14 mouse cellular contexts compared by ENCODE assay signal in genomic region chr1:59566926-59567325, GRCm38 (mm10). TPM values are rescaled to one million over a fixed set of nuclear protein-coding genes. Genes with fewer than 3 reads are reported as not detected.
DNase-seq lines count a peak whose midpoint lies in the region; ATAC-seq and TF ChIP-seq lines count a peak whose summit lies in the region.
"Had no signal": no experiment of that assay in that cellular context is flagged by ENCODE, and none has a peak within 500 bp of the region (broad histone marks: within the 10 kb centered on the region; RNA-seq: fewer than 3 reads in every experiment).

No protein-coding gene starts in this region.

- H3K4me2 ChIP-seq in forebrain, postnatal 0 days (ENCODE audit: low read depth), result no peak overlapping the region
- peak overlapping the region; percentile 46 for H3K4me2 ChIP-seq in myocyte (ENCODE audit: low read depth)
- no peak overlapping the region for H3K4me2 ChIP-seq in lung, postnatal 0 days (replicated peaks; ENCODE audit: low read depth, low read length)
- no peak overlapping the region for H3K4me2 ChIP-seq in kidney, embryonic 16.5 days (replicated peaks; ENCODE audit: low read depth, low read length)
- H3K4me2 ChIP-seq: hindbrain, embryonic 14.5 days; liver, embryonic 15.5 days had no signal

- H3K36me3 ChIP-seq in forebrain, postnatal 0 days (ENCODE audit: insufficient read depth), result no peaks in the 10 kb centered on the region
- no peaks in the 10 kb centered on the region for H3K36me3 ChIP-seq in myocyte (ENCODE audit: control insufficient read depth, insufficient read depth)
- no peaks in the 10 kb centered on the region for H3K36me3 ChIP-seq in lung, postnatal 0 days (ENCODE audit: insufficient read depth, low read length)
- no peaks in the 10 kb centered on the region for H3K36me3 ChIP-seq in kidney, embryonic 16.5 days (ENCODE audit: insufficient read depth, low read length)
- H3K36me3 ChIP-seq: liver, embryonic 15.5 days had no signal

- TF ChIP-seq POLR2A in cerebellum, adult 2 months (IDR thresholded peaks at IDR 0.05; ENCODE audit: borderline replicate concordance, insufficient read depth, low read length), result no peak; the same call in 1 of the 2 replicates
- no peak for TF ChIP-seq POLR2A in myocyte (IDR thresholded peaks at IDR 0.05; ENCODE audit: insufficient read length, low read depth)
- no peak for TF ChIP-seq POLR2A in lung, adult 2 months (IDR thresholded peaks at IDR 0.05; ENCODE audit: borderline replicate concordance, extremely low read depth, low read depth, low read length)

- H3K4me1 ChIP-seq in cerebellum, adult 2 months (ENCODE audit: control insufficient read depth, insufficient read depth, low read length), result peaks cover 23% of the 10 kb centered on the region
- 0 out of 2 replicates have a peak, but pooled peaks cover 3% of the 10 kb centered on the region for H3K4me1 ChIP-seq in forebrain, postnatal 0 days (ENCODE audit: insufficient read depth)
- H3K4me1 ChIP-seq in lung, adult 2 months (ENCODE audit: control insufficient read depth, insufficient read depth, low read length), result no peaks in the 10 kb centered on the region
- no peaks in the 10 kb centered on the region for H3K4me1 ChIP-seq in lung, postnatal 0 days (ENCODE audit: insufficient read depth, low read depth, low read length)
- peaks cover 6% of the 10 kb centered on the region; the same call in 1 of the 2 replicates for H3K4me1 ChIP-seq in kidney, embryonic 16.5 days (ENCODE audit: insufficient read depth, low read length)
- H3K4me1 ChIP-seq: liver, embryonic 15.5 days; midbrain, embryonic 10.5 days had no signal

- peak; percentile 35 for DNase-seq in right cerebral cortex, adult 18-20 months
- no peak for DNase-seq in right cerebral cortex, postnatal 10 days (ENCODE audit: low spot score in 2 of 2)
- DNase-seq in cerebellum, adult 2 months, result peak; percentile 87 to 95
- no peak for DNase-seq in forebrain, postnatal 0 days
- DNase-seq in lung, adult 2 months, result no peak
- DNase-seq in lung, postnatal 0 days (ENCODE audit: low spot score), result no peak
- DNase-seq: adrenal gland, postnatal 36 days; kidney, postnatal 36 days had no signal

- no peak overlapping the region for H3K4me3 ChIP-seq in cerebellum, adult 2 months (replicated peaks; ENCODE audit: insufficient read depth, low read depth, low read length)
- H3K4me3 ChIP-seq in forebrain, postnatal 0 days (ENCODE audit: low read depth, low read length), result no peak overlapping the region
- no peak overlapping the region for H3K4me3 ChIP-seq in myocyte
- no peak overlapping the region for H3K4me3 ChIP-seq in lung, adult 2 months (replicated peaks; ENCODE audit: extremely low read depth, low read depth, low read length)
- no peak overlapping the region for H3K4me3 ChIP-seq in lung, postnatal 0 days (ENCODE audit: low read depth, low read length)
- H3K4me3 ChIP-seq in kidney, embryonic 16.5 days (ENCODE audit: low read length), result no peak overlapping the region
- H3K4me3 ChIP-seq: liver, embryonic 15.5 days; midbrain, embryonic 10.5 days had no signal

- peak; percentile 25; the same call in 1 of the 2 replicates for ATAC-seq in forebrain, postnatal 0 days
- no peak for ATAC-seq in lung, postnatal 0 days
- no peak for ATAC-seq in kidney, embryonic 16.5 days (ENCODE audit: low FRiP score, low TSS enrichment)

- no peak overlapping the region for H3K9ac ChIP-seq in forebrain, postnatal 0 days
- no peak overlapping the region for H3K9ac ChIP-seq in lung, postnatal 0 days (replicated peaks; ENCODE audit: low read depth)
- H3K9ac ChIP-seq in kidney, embryonic 16.5 days (replicated peaks; ENCODE audit: low read length), result no peak overlapping the region
- H3K9ac ChIP-seq: hindbrain, embryonic 14.5 days; liver, embryonic 15.5 days had no signal

- TF ChIP-seq EP300 in lung, postnatal 0 days (IDR thresholded peaks at IDR 0.05), result no peak

- no peaks in the 10 kb centered on the region for H3K79me2 ChIP-seq in myocyte (ENCODE audit: control insufficient read depth, insufficient read depth)

- H3K27me3 ChIP-seq in cerebellum, adult 2 months (ENCODE audit: control insufficient read depth, insufficient read depth, low read length), result no peaks in the 10 kb centered on the region
- H3K27me3 ChIP-seq in forebrain, postnatal 0 days (ENCODE audit: insufficient read depth, low read length), result no peaks in the 10 kb centered on the region
- H3K27me3 ChIP-seq in myocyte (ENCODE audit: control insufficient read depth, insufficient read depth, insufficient read length), result no peaks in the 10 kb centered on the region
- no peaks in the 10 kb centered on the region for H3K27me3 ChIP-seq in lung, postnatal 0 days (replicated peaks; ENCODE audit: insufficient read depth, low read length)
- H3K27me3 ChIP-seq in kidney, embryonic 16.5 days (ENCODE audit: insufficient read depth, low read length), result no peaks in the 10 kb centered on the region
- H3K27me3 ChIP-seq: liver, embryonic 15.5 days had no signal

- WGBS in cerebellum, adult 2 months, result 7% methylated on average over 6 of the region's 6 CpGs
- 36% methylated on average over 6 of the region's 6 CpGs for WGBS in forebrain, postnatal 0 days
- WGBS in lung, adult 2 months, result 60% methylated on average over 6 of the region's 6 CpGs
- WGBS in lung, postnatal 0 days, result 57% methylated on average over 6 of the region's 6 CpGs
- 74% methylated on average over 6 of the region's 6 CpGs for WGBS in kidney, embryonic 16.5 days

- H3K27ac ChIP-seq in cerebellum, adult 2 months (ENCODE audit: insufficient read depth, low read length), result peak overlapping the region; percentile 81
- H3K27ac ChIP-seq in forebrain, postnatal 0 days (ENCODE audit: low read depth, low read length), result no peak overlapping the region
- H3K27ac ChIP-seq in lung, postnatal 0 days (ENCODE audit: low read length), result no peak overlapping the region
- no peak overlapping the region for H3K27ac ChIP-seq in kidney, embryonic 16.5 days (ENCODE audit: low read length)
- H3K27ac ChIP-seq: hindbrain, embryonic 14.5 days; liver, embryonic 15.5 days; midbrain, embryonic 10.5 days had no signal

- H3ac ChIP-seq in myocyte (ENCODE audit: control insufficient read depth, insufficient read length), result no peak overlapping the region

- no peak for TF ChIP-seq CTCF in cerebellum, adult 2 months (IDR thresholded peaks at IDR 0.05; ENCODE audit: borderline replicate concordance, insufficient read depth, low read depth, low read length)
- no peak for TF ChIP-seq CTCF in forebrain, postnatal 0 days (IDR thresholded peaks at IDR 0.05; ENCODE audit: low read depth)
- no peak for TF ChIP-seq CTCF in lung, adult 2 months (IDR thresholded peaks at IDR 0.05; ENCODE audit: insufficient read depth, low read length)
- no peak for TF ChIP-seq CTCF in lung, postnatal 0 days (IDR thresholded peaks at IDR 0.05)

- no peaks in the 10 kb centered on the region for H3K9me3 ChIP-seq in forebrain, postnatal 0 days (ENCODE audit: low read length)
- no peaks in the 10 kb centered on the region for H3K9me3 ChIP-seq in lung, postnatal 0 days (ENCODE audit: low read length)
- no peaks in the 10 kb centered on the region for H3K9me3 ChIP-seq in kidney, embryonic 16.5 days (ENCODE audit: low read length)
- H3K9me3 ChIP-seq: liver, embryonic 15.5 days had no signal

TF ChIP-seq in myocyte, 11 proteins besides CTCF, POLR2A, EP300 and RAD21:
- TF ChIP-seq TCF3 (IDR thresholded peaks at IDR 0.05; ENCODE audit: insufficient read length, low read depth) (no peak), E2F4 (IDR thresholded peaks at IDR 0.05; ENCODE audit: insufficient read depth) (no peak), MYOG (IDR thresholded peaks at IDR 0.05; ENCODE audit: control insufficient read depth in 1 of 3, insufficient read depth in 1 of 3, insufficient read length in 2 of 3, low read depth in 2 of 3) (no peak), REST (IDR thresholded peaks at IDR 0.05; ENCODE audit: insufficient read depth, insufficient read length) (no peak), TCF12 (IDR thresholded peaks at IDR 0.05; ENCODE audit: insufficient read depth, poor library complexity, severe bottlenecking) (no peak), MAX (IDR thresholded peaks at IDR 0.05; ENCODE audit: low read depth) (no peak), MYOD1 (IDR thresholded peaks at IDR 0.05; ENCODE audit: control insufficient read depth in 1 of 3, insufficient read length in 2 of 3, low read depth in 2 of 3) (no peak), SRF (IDR thresholded peaks at IDR 0.05; ENCODE audit: control insufficient read depth, insufficient read length, low read depth) (no peak), POLR2AphosphoS2 (IDR thresholded peaks at IDR 0.05; ENCODE audit: insufficient read length, low read depth) (no peak), USF1 (IDR thresholded peaks at IDR 0.05; ENCODE audit: low read depth) (no peak), CEBPB (IDR thresholded peaks at IDR 0.05; ENCODE audit: insufficient read depth, poor library complexity, severe bottlenecking) (no peak)

RNA-seq across cellular contexts. Expression of gene Gm973, which starts 50.9 kb away (rescaled TPM):
- 4.7 and 5.7 TPM in 2 replicates for polyA plus RNA-seq in cerebellum, adult 2 months (2012; rRNA removed)
- 5.4 and 11.2 TPM in 2 replicates for total RNA-seq in forebrain, postnatal 0 days (2014; rRNA removed)
- polyA plus RNA-seq in forebrain, postnatal 0 days (2015; fragmentation: Nextera tagmentation; extraction: Ambion mirVana), result 6.5 and 13.8 TPM in 2 replicates
- not detected for polyA plus RNA-seq in myocyte (2012; fragmentation: generic; extraction: Trizol)
- polyA plus RNA-seq in lung, adult 2 months (2012; rRNA removed), result 1.6 and 2.5 TPM in 2 replicates
- polyA plus RNA-seq in lung, postnatal 0 days (2015; fragmentation: Nextera tagmentation; extraction: Ambion mirVana), result 5.5 and 8.1 TPM in 2 replicates
- 1.1 and 1.5 TPM in 2 replicates for polyA plus RNA-seq in kidney, embryonic 16.5 days (2015; fragmentation: Nextera tagmentation; extraction: Ambion mirVana)
- total RNA-seq: neutrophil, adult 5-6 weeks had no signal
- polyA plus RNA-seq: liver, embryonic 15.5 days had no signal

Comparison
In these comparisons a context has a peak if more than half of its experiments do, and no peak if none do; other contexts are left out.
1. DNase-seq: peak in right cerebral cortex, adult 18-20 months (single experiment) and cerebellum, adult 2 months (2 of 2); none in right cerebral cortex, postnatal 10 days (0 of 2), forebrain, postnatal 0 days (single experiment), lung, adult 2 months (single experiment) and lung, postnatal 0 days (single experiment).